Mouse (Mus musculus): ENCODE results near the gene Olfr1157. TPM values are rescaled to one million over a fixed set of nuclear protein-coding genes. Genes with fewer than 3 reads are reported as not detected.

Gene Olfr1157
- total RNA-seq (2015; ENCODE audit: low replicate concordance) (not detected in 2 replicates), total RNA-seq (2017; ENCODE audit: low replicate concordance) (not detected in 2 replicates)

GRCm38 (mm10) chr2:87968199-87968598, at the start of gene Olfr1157:
Olfr1157 (minus strand) TSS chr2:87968299.
- ATAC-seq (replicated peaks; ENCODE audit: low FRiP score, poor library complexity, severe bottlenecking), result no peak

GRCm38 (mm10) chr2:88007515-88008318, 39.6 kb upstream of the Olfr1157 start, which contains the start of gene Olfr1160:
Olfr1160 (minus strand) TSS chr2:88008268.
- no peak for ATAC-seq (replicated peaks; ENCODE audit: low FRiP score, poor library complexity, severe bottlenecking)

GRCm38 (mm10) chr2:87989813-87990212, 21.7 kb upstream of the Olfr1157 start, which contains the start of gene Olfr1158:
Olfr1158 (plus strand) TSS chr2:87990113.
- no peak for ATAC-seq (replicated peaks; ENCODE audit: low FRiP score, poor library complexity, severe bottlenecking)

GRCm38 (mm10) chr2:87974563-87974962, 6.5 kb upstream of the Olfr1157 start, which contains the start of gene Olfr74:
Olfr74 (minus strand) TSS chr2:87974663.
- ATAC-seq (replicated peaks; ENCODE audit: low FRiP score, poor library complexity, severe bottlenecking), result no peak

GRCm38 (mm10) chr2:87953000-87953399, 15.1 kb downstream of the Olfr1157 start, which contains the start of gene Olfr1156:
Olfr1156 (minus strand) TSS chr2:87953100.
- no peak for ATAC-seq (replicated peaks; ENCODE audit: low FRiP score, poor library complexity, severe bottlenecking)

- ATAC-seq (replicated peaks; ENCODE audit: low FRiP score, poor library complexity, severe bottlenecking), result no peak
Measured at GRCm38 (mm10) chr2:87945037-87945436, 23.1 kb downstream of the Olfr1157 start, which contains the start of gene Olfr1155. Olfr1155 (minus strand) TSS chr2:87945137.

Other genes with a start within 250 kb of the Olfr1157 start
- not detected in 2 replicates for gene Olfr1138, start 228.3 kb downstream of the Olfr1157 start, total RNA-seq (2015; ENCODE audit: low replicate concordance)
- gene Olfr1138, start 228.3 kb downstream of the Olfr1157 start, total RNA-seq (2017; ENCODE audit: low replicate concordance), result not detected in 2 replicates
- gene Olfr1140, start 224.5 kb downstream of the Olfr1157 start, total RNA-seq (2015; ENCODE audit: low replicate concordance), result not detected in 2 replicates
- gene Olfr1140, start 224.5 kb downstream of the Olfr1157 start, total RNA-seq (2017; ENCODE audit: low replicate concordance), result not detected in 2 replicates
- gene Olfr1141, start 214.3 kb downstream of the Olfr1157 start, total RNA-seq (2015; ENCODE audit: low replicate concordance), result not detected in 2 replicates
- not detected in 2 replicates for gene Olfr1141, start 214.3 kb downstream of the Olfr1157 start, total RNA-seq (2017; ENCODE audit: low replicate concordance)
- gene Olfr152, start 188.8 kb downstream of the Olfr1157 start, total RNA-seq (2015; ENCODE audit: low replicate concordance), result not detected in 2 replicates
- 2.4 TPM in 1 of 2 replicates, not detected in the other for gene Olfr152, start 188.8 kb downstream of the Olfr1157 start, total RNA-seq (2017; ENCODE audit: low replicate concordance)
- not detected in 2 replicates for gene Olfr1143, start 167.7 kb downstream of the Olfr1157 start, total RNA-seq (2015; ENCODE audit: low replicate concordance)
- gene Olfr1143, start 167.7 kb downstream of the Olfr1157 start, total RNA-seq (2017; ENCODE audit: low replicate concordance), result not detected in 2 replicates
- gene Olfr1145, start 158.5 kb downstream of the Olfr1157 start, total RNA-seq (2015; ENCODE audit: low replicate concordance), result not detected in 2 replicates
- not detected in 2 replicates for gene Olfr1145, start 158.5 kb downstream of the Olfr1157 start, total RNA-seq (2017; ENCODE audit: low replicate concordance)
- gene Olfr1148, start 137.8 kb downstream of the Olfr1157 start, total RNA-seq (2015; ENCODE audit: low replicate concordance), result not detected in 2 replicates
- gene Olfr1148, start 137.8 kb downstream of the Olfr1157 start, total RNA-seq (2017; ENCODE audit: low replicate concordance), result not detected in 2 replicates
- gene Olfr1150-ps1, start 124.3 kb downstream of the Olfr1157 start, total RNA-seq (2015; ENCODE audit: low replicate concordance), result not detected in 2 replicates
- gene Olfr1150-ps1, start 124.3 kb downstream of the Olfr1157 start, total RNA-seq (2017; ENCODE audit: low replicate concordance), result 0.09 TPM in 1 of 2 replicates, not detected in the other
- gene Olfr1151, start 112.4 kb downstream of the Olfr1157 start, total RNA-seq (2015; ENCODE audit: low replicate concordance), result not detected in 2 replicates
- gene Olfr1151, start 112.4 kb downstream of the Olfr1157 start, total RNA-seq (2017; ENCODE audit: low replicate concordance), result 0.56 TPM in 1 of 2 replicates, not detected in the other
- gene Olfr1152, start 101.8 kb downstream of the Olfr1157 start, total RNA-seq (2015; ENCODE audit: low replicate concordance), result not detected in 2 replicates
- not detected in 2 replicates for gene Olfr1152, start 101.8 kb downstream of the Olfr1157 start, total RNA-seq (2017; ENCODE audit: low replicate concordance)
- gene Olfr1153, start 73.3 kb downstream of the Olfr1157 start, total RNA-seq (2015; ENCODE audit: low replicate concordance), result not detected in 2 replicates
- not detected in 2 replicates for gene Olfr1153, start 73.3 kb downstream of the Olfr1157 start, total RNA-seq (2017; ENCODE audit: low replicate concordance)
- not detected in 2 replicates for gene Olfr1154, start 63.1 kb downstream of the Olfr1157 start, total RNA-seq (2015; ENCODE audit: low replicate concordance)
- gene Olfr1154, start 63.1 kb downstream of the Olfr1157 start, total RNA-seq (2017; ENCODE audit: low replicate concordance), result not detected in 2 replicates
- not detected in 2 replicates for gene Olfr1155, start 23.2 kb downstream of the Olfr1157 start, total RNA-seq (2015; ENCODE audit: low replicate concordance)
- not detected in 2 replicates for gene Olfr1155, start 23.2 kb downstream of the Olfr1157 start, total RNA-seq (2017; ENCODE audit: low replicate concordance)
- not detected in 2 replicates for gene Olfr1156, start 15.2 kb downstream of the Olfr1157 start, total RNA-seq (2015; ENCODE audit: low replicate concordance)
- gene Olfr1156, start 15.2 kb downstream of the Olfr1157 start, total RNA-seq (2017; ENCODE audit: low replicate concordance), result not detected in 2 replicates
- not detected in 2 replicates for gene Olfr74, start 6.4 kb upstream of the Olfr1157 start, total RNA-seq (2015; ENCODE audit: low replicate concordance)
- gene Olfr74, start 6.4 kb upstream of the Olfr1157 start, total RNA-seq (2017; ENCODE audit: low replicate concordance), result not detected in 2 replicates
- not detected in 2 replicates for gene Olfr1158, start 21.8 kb upstream of the Olfr1157 start, total RNA-seq (2015; ENCODE audit: low replicate concordance)
- not detected in 2 replicates for gene Olfr1158, start 21.8 kb upstream of the Olfr1157 start, total RNA-seq (2017; ENCODE audit: low replicate concordance)
- not detected in 2 replicates for gene Olfr1160, start 40.0 kb upstream of the Olfr1157 start, total RNA-seq (2015; ENCODE audit: low replicate concordance)
- gene Olfr1160, start 40.0 kb upstream of the Olfr1157 start, total RNA-seq (2017; ENCODE audit: low replicate concordance), result 0.28 TPM in 1 of 2 replicates, not detected in the other
- gene Olfr1161, start 54.5 kb upstream of the Olfr1157 start, total RNA-seq (2015; ENCODE audit: low replicate concordance), result not detected in 2 replicates
- gene Olfr1161, start 54.5 kb upstream of the Olfr1157 start, total RNA-seq (2017; ENCODE audit: low replicate concordance), result not detected in 2 replicates
- gene Olfr73, start 69.4 kb upstream of the Olfr1157 start, total RNA-seq (2015; ENCODE audit: low replicate concordance), result not detected in 2 replicates
- gene Olfr73, start 69.4 kb upstream of the Olfr1157 start, total RNA-seq (2017; ENCODE audit: low replicate concordance), result not detected in 2 replicates
- not detected in 2 replicates for gene Olfr1162, start 82.8 kb upstream of the Olfr1157 start, total RNA-seq (2015; ENCODE audit: low replicate concordance)
- not detected in 2 replicates for gene Olfr1162, start 82.8 kb upstream of the Olfr1157 start, total RNA-seq (2017; ENCODE audit: low replicate concordance)
- gene Olfr1163, start 103.5 kb upstream of the Olfr1157 start, total RNA-seq (2015; ENCODE audit: low replicate concordance), result not detected in 2 replicates
- gene Olfr1163, start 103.5 kb upstream of the Olfr1157 start, total RNA-seq (2017; ENCODE audit: low replicate concordance), result not detected in 2 replicates
- gene Olfr1164, start 125.7 kb upstream of the Olfr1157 start, total RNA-seq (2015; ENCODE audit: low replicate concordance), result not detected in 2 replicates
- not detected in 2 replicates for gene Olfr1164, start 125.7 kb upstream of the Olfr1157 start, total RNA-seq (2017; ENCODE audit: low replicate concordance)
- gene Olfr1166, start 160.0 kb upstream of the Olfr1157 start, total RNA-seq (2015; ENCODE audit: low replicate concordance), result not detected in 2 replicates
- not detected in 2 replicates for gene Olfr1166, start 160.0 kb upstream of the Olfr1157 start, total RNA-seq (2017; ENCODE audit: low replicate concordance)
- gene Olfr1167, start 186.9 kb upstream of the Olfr1157 start, total RNA-seq (2015; ENCODE audit: low replicate concordance), result not detected in 2 replicates
- not detected in 2 replicates for gene Olfr1167, start 186.9 kb upstream of the Olfr1157 start, total RNA-seq (2017; ENCODE audit: low replicate concordance)
- gene Olfr1168, start 213.6 kb upstream of the Olfr1157 start, total RNA-seq (2015; ENCODE audit: low replicate concordance), result not detected in 2 replicates
- gene Olfr1168, start 213.6 kb upstream of the Olfr1157 start, total RNA-seq (2017; ENCODE audit: low replicate concordance), result not detected in 2 replicates